Mouse (Mus musculus) testis, adult 2 months (tissue): ENCODE measurements around the gene 4930558K02Rik.

Experiments
- CTCF ChIP-seq: fragments of 200-500 bp; IDR thresholded peaks from 2 replicates; pipeline ENCODE4 v1.5.1; 2012; ENCODE audit warnings: low read depth, mild to moderate bottlenecking, inconsistent platforms, low read length, moderate library complexity; ENCODE audit not compliant: control insufficient read depth, insufficient read depth, insufficient replicate concordance
- POLR2A ChIP-seq: fragments of 200-500 bp; IDR thresholded peaks from 2 replicates; pipeline ENCODE4 v1.6.1; 2012; ENCODE audit warnings: low read depth, mild to moderate bottlenecking, inconsistent platforms, low read length, moderate library complexity; ENCODE audit not compliant: control insufficient read depth

DNA sequence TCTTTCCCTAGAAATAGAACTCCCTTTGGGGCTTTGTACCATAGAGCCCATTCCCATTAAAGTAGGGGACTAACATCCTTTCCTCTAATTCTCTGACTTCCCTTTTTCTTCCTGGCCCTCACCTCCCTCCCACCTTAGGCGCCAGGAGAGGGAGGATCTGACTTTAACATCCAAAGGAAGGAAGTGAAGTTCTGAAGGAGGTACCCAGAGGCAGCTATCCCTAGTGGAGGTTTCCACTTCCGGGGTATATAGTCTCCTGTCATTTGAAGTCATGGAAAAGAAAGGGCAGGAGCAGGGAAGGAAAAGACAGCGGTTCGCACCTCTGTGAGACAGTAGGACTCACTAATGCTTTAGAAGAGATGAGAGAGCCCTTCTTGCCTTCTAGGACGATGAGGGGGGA lies 19.9 kb upstream of the 4930558K02Rik start:
- TF ChIP-seq CTCF = no peak
- TF ChIP-seq POLR2A = no peak
